Mouse (Mus musculus): ENCODE data around the gene Apon. TPM values are rescaled to one million over a fixed set of nuclear protein-coding genes. Genes with fewer than 3 reads are reported as not detected.
"Not testable (repeated sequence)": the region's sequence is repeated elsewhere in the genome, so short reads cannot be mapped to it uniquely, and the experiment has no call there.

The Apon gene
- polyA plus RNA-seq, 1 experiment, result not detected

- peak within 1 kb of the TSS; percentile 82 for H3K4me3 ChIP-seq (ENCODE audit: insufficient read depth, low read length)
- H3K27ac ChIP-seq (ENCODE audit: insufficient read depth, low read depth, low read length), result peak within 1 kb of the TSS; percentile 58
- H3K4me1 ChIP-seq (ENCODE audit: control insufficient read depth, insufficient read depth, low read length), result peaks cover 8% of the 10 kb centered on the region; the same call in 1 of the 2 replicates
- TF ChIP-seq CTCF (IDR thresholded peaks at IDR 0.05; ENCODE audit: low read depth, low read length) (no peak), POLR2A (IDR thresholded peaks at IDR 0.05; ENCODE audit: borderline replicate concordance, low read depth, low read length) (0 out of 2 replicates have a peak, but pooled peaks have one; percentile 51)
Measured at GRCm38 (mm10) chr10:128270287-128270841, 16.5 kb downstream of the Apon start, which contains the start of gene Stat2. Gene Stat2 (plus strand): TSS chr10:128270559.

- H3K4me3 ChIP-seq (ENCODE audit: insufficient read depth, low read length), result peak overlapping the region; percentile 82
- TF ChIP-seq CTCF (IDR thresholded peaks at IDR 0.05; ENCODE audit: low read depth, low read length) (no peak), POLR2A (IDR thresholded peaks at IDR 0.05; ENCODE audit: borderline replicate concordance, low read depth, low read length) (no peak)
- H3K27ac ChIP-seq (ENCODE audit: insufficient read depth, low read depth, low read length), result peak overlapping the region; percentile 58
- H3K4me1 ChIP-seq (ENCODE audit: control insufficient read depth, insufficient read depth, low read length), result peaks cover 8% of the 10 kb centered on the region; the same call in 1 of the 2 replicates
Measured at GRCm38 (mm10) chr10:128270866-128271265, 17.0 kb downstream of the Apon start.

DNA sequence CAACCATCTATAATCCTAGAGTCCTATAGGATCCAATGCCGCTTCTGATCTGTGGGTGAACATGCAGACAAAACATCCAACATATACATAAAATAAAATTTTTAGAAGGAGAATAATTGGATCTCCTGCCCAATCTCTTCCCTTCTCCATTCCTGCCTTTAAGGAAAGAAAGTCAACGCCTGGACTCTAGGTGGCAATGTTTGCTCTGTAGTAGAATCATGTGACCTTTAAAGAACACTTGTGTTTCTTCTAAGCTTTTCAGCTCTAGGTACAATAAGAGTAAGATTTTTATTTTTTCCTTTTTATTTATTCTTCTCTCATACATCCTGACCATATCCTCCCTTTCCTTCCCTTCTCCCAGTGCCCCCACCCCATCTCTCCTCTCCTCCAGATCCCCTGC lies 18.0 kb downstream of the Apon start:
- peaks cover 8% of the 10 kb centered on the region; the same call in 1 of the 2 replicates for H3K4me1 ChIP-seq (ENCODE audit: control insufficient read depth, insufficient read depth, low read length)
- TF ChIP-seq CTCF (IDR thresholded peaks at IDR 0.05; ENCODE audit: low read depth, low read length) (no peak), POLR2A (IDR thresholded peaks at IDR 0.05; ENCODE audit: borderline replicate concordance, low read depth, low read length) (no peak)
- H3K4me3 ChIP-seq (ENCODE audit: insufficient read depth, low read length), result no peak overlapping the region; the same call in 1 of the 2 replicates
- H3K27ac ChIP-seq (ENCODE audit: insufficient read depth, low read depth, low read length), result no peak overlapping the region

DNA sequence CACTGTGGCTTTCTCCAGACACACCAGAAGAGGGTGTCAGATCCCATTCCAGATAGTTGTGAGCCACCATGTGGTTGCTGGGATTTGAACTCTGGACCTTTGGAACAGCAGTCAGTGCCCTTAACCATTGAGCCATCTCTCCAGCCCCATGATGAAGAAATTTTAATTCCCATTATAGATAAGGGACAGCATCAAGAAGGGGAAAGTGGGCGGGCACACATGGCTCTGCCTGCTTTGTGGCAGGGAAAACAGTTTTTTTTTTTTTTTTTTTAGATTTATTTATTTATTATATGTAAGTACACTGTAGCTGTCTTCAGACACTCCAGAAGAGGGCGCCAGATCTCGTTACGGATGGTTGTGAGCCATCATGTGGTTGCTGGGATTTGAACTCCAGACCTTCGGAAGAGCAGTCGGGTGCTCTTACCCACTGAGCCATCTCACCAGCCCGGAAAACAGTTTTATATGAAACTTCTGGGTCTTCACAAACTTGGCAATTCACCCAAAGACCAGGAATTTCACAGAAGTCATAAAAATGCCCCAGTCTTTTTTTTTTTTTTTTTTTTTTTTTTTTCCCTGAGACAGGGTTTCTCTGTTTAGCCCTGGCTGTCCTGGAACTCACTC lies 19.0 kb downstream of the Apon start:
- H3K4me1 ChIP-seq (ENCODE audit: control insufficient read depth, insufficient read depth, low read length); H3K27ac ChIP-seq (ENCODE audit: insufficient read depth, low read depth, low read length); H3K4me3 ChIP-seq (ENCODE audit: insufficient read depth, low read length): not testable (repeated sequence)

DNA sequence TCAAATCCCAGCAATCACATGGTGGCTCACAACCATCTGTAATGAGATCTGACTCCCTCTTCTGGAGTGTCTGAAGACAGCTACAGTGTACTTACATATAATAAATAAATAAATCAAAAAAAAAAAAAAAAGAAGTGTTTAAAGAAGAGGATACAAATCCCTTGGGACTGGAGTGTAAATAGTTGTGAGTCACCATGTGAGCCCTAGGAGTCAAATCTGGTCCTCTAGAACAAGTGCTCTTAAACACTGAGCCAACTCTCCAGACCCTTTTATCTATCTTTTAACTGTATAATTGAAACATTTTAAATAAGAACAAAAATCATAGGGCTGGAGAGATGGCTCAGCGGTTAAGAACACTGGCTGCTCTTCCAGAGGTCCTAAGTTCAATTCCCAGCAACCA lies 21.5 kb downstream of the Apon start:
- H3K27ac ChIP-seq (ENCODE audit: insufficient read depth, low read depth, low read length); H3K4me1 ChIP-seq (ENCODE audit: control insufficient read depth, insufficient read depth, low read length); H3K4me3 ChIP-seq (ENCODE audit: insufficient read depth, low read length): not testable (repeated sequence)

DNA sequence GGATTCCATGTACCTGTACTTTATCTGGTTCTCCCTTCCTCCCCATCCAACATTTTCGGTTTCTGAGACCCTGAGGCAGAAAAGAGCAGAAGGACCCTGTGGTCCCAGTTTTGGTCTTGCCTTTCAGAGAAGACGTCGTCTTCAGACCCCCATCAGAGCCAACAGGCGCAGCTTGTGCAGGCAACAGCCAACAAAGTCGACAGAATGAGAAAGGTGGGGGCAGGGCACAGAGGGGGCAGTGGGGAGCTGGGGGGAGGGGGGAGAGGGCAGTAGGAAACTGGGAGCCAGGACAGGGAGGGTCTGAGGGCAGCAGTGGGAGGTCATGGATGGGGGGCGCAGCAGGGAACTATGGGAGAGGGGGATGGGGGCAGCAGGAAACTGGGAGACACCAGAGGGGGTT lies 24.3 kb downstream of the Apon start:
- no peaks in the 10 kb centered on the region for H3K4me1 ChIP-seq (ENCODE audit: control insufficient read depth, insufficient read depth, low read length)
- H3K27ac ChIP-seq (ENCODE audit: insufficient read depth, low read depth, low read length), result no peak overlapping the region
- TF ChIP-seq POLR2A (IDR thresholded peaks at IDR 0.05; ENCODE audit: borderline replicate concordance, low read depth, low read length), result no peak
- TF ChIP-seq CTCF (IDR thresholded peaks at IDR 0.05; ENCODE audit: low read depth, low read length), result no peak
- no peak overlapping the region for H3K4me3 ChIP-seq (ENCODE audit: insufficient read depth, low read length)

GRCm38 (mm10) chr10:128280943-128281342 lies 27.0 kb downstream of the Apon start:
- H3K4me3 ChIP-seq (ENCODE audit: insufficient read depth, low read length), result no peak overlapping the region
- H3K4me1 ChIP-seq (ENCODE audit: control insufficient read depth, insufficient read depth, low read length), result no peaks in the 10 kb centered on the region
- no peak overlapping the region for H3K27ac ChIP-seq (ENCODE audit: insufficient read depth, low read depth, low read length)
- no peak for TF ChIP-seq CTCF (IDR thresholded peaks at IDR 0.05; ENCODE audit: low read depth, low read length)
- no peak for TF ChIP-seq POLR2A (IDR thresholded peaks at IDR 0.05; ENCODE audit: borderline replicate concordance, low read depth, low read length)

- TF ChIP-seq POLR2A (IDR thresholded peaks at IDR 0.05; ENCODE audit: borderline replicate concordance, low read depth, low read length) (no peak), CTCF (IDR thresholded peaks at IDR 0.05; ENCODE audit: low read depth, low read length) (no peak)
- Histone ChIP-seq H3K4me1 (ENCODE audit: control insufficient read depth, insufficient read depth, low read length) (peaks cover 5% of the 10 kb centered on the region), H3K27ac (ENCODE audit: insufficient read depth, low read depth, low read length) (no peak overlapping the region), H3K4me3 (ENCODE audit: insufficient read depth, low read length) (no peak overlapping the region)
Measured at GRCm38 (mm10) chr10:128281682-128282081, 27.8 kb downstream of the Apon start.

GRCm38 (mm10) chr10:128282886-128283450 lies 29.1 kb downstream of the Apon start:
- Histone ChIP-seq H3K27ac (ENCODE audit: insufficient read depth, low read depth, low read length) (no peak overlapping the region), H3K4me3 (ENCODE audit: insufficient read depth, low read length) (no peak overlapping the region), H3K4me1 (ENCODE audit: control insufficient read depth, insufficient read depth, low read length) (peaks cover 9% of the 10 kb centered on the region)
- TF ChIP-seq POLR2A (IDR thresholded peaks at IDR 0.05; ENCODE audit: borderline replicate concordance, low read depth, low read length) (no peak), CTCF (IDR thresholded peaks at IDR 0.05; ENCODE audit: low read depth, low read length) (no peak)

All from bone marrow macrophage, adult 2 months (primary cell).